Mouse (Mus musculus) heart, embryonic 10.5 days (tissue): Measurements from ENCODE around the gene 4930469K13Rik. TPM values are rescaled to one million over a fixed set of nuclear protein-coding genes. Genes with fewer than 3 reads are reported as not detected.

Experiments used
- DNase-seq: peaks from one replicate; pipeline ENCODE4 v3.0.0-alpha.2; 2017; ENCODE audit warnings: low spot score
- H3K27ac ChIP-seq: fragments of 300-500 bp; sonication (generic); 2 replicates; pipeline ENCODE4 v1.5.1; 2016; ENCODE audit warnings: mild to moderate bottlenecking
- H3K27me3 ChIP-seq: fragments of 300-500 bp; sonication (generic); 2 replicates; pipeline ENCODE4 v1.6.1; 2016; ENCODE audit warnings: mild to moderate bottlenecking; ENCODE audit not compliant: poor library complexity, insufficient read depth, severe bottlenecking
- H3K36me3 ChIP-seq: fragments of 300-500 bp; sonication (generic); 2 replicates; pipeline ENCODE4 v1.6.1; 2016; ENCODE audit warnings: mild to moderate bottlenecking, moderate library complexity
- H3K4me1 ChIP-seq: fragments of 300-500 bp; sonication (generic); 2 replicates; pipeline ENCODE4 v1.6.1; 2016; ENCODE audit warnings: mild to moderate bottlenecking
- H3K4me3 ChIP-seq: fragments of 300-500 bp; sonication (generic); 2 replicates; pipeline ENCODE4 v1.5.1; 2016; ENCODE audit warnings: mild to moderate bottlenecking, moderate library complexity
- H3K9me3 ChIP-seq: fragments of 300-500 bp; sonication (generic); 2 replicates; pipeline ENCODE4 v1.6.1; 2016; ENCODE audit warnings: mild to moderate bottlenecking, moderate library complexity
- WGBS: fragments of 180-500 bp; shearing (Covaris S2); methylation state at CpG from one replicate; pipeline ENCODE4 v1.1.7; 2016; 5-methylcytosine and 5-hydroxymethylcytosine counted together
- polyA plus RNA-seq: library from polyadenylated mRNA; unstranded; fragments of >200 nt; fragmentation: Nextera tagmentation; extraction: Ambion mirVana; gene quantifications from 2 replicates; pipeline ENCODE4 v1.2.1, GENCODE M21; 2016

4930469K13Rik gene
- polyA plus RNA-seq, 1 experiment from 2014 or later: not detected

- H3K27ac ChIP-seq: no peak overlapping the region
- no peak overlapping the region for H3K4me3 ChIP-seq
- no peak for DNase-seq
- no peaks in the 10 kb centered on the region for H3K36me3 ChIP-seq
- H3K9me3 ChIP-seq: no peaks in the 10 kb centered on the region
- H3K27me3 ChIP-seq: no peaks in the 10 kb centered on the region
- WGBS: 88% methylated on average over 8 of the region's 8 CpGs
- no peaks in the 10 kb centered on the region for H3K4me1 ChIP-seq
Measured at GRCm38 (mm10) chr11:34048375-34049124, 49.8 kb downstream of the 4930469K13Rik start.

- Histone ChIP-seq H3K27ac (no peak overlapping the region), H3K36me3 (no peaks in the 10 kb centered on the region), H3K4me1 (no peaks in the 10 kb centered on the region), H3K27me3 (no peaks in the 10 kb centered on the region), H3K9me3 (no peaks in the 10 kb centered on the region), H3K4me3 (no peak overlapping the region)
- 76% methylated on average over 5 of the region's 5 CpGs for WGBS
- DNase-seq: no peak
Measured at GRCm38 (mm10) chr11:34047542-34047937, 50.8 kb downstream of the 4930469K13Rik start.

- Histone ChIP-seq H3K4me1 (no peaks in the 10 kb centered on the region), H3K27ac (no peak within 1 kb of the TSS)
- 80% methylated on average over 6 of the region's 6 CpGs for WGBS
Measured at GRCm38 (mm10) chr11:34046767-34047541, 51.4 kb downstream of the 4930469K13Rik start, which contains the start of gene Lcp2. Gene Lcp2 (plus strand): TSS chr11:34046920.

GRCm38 (mm10) chr11:34042808-34043207 is 55.5 kb downstream of the 4930469K13Rik start:
- no peaks in the 10 kb centered on the region for H3K4me1 ChIP-seq
- DNase-seq: no peak
- no peak overlapping the region for H3K4me3 ChIP-seq
- no peaks in the 10 kb centered on the region for H3K27me3 ChIP-seq
- 50% methylated on average over 1 of the region's 1 CpGs for WGBS
- no peaks in the 10 kb centered on the region for H3K36me3 ChIP-seq
- no peak overlapping the region for H3K27ac ChIP-seq
- no peaks in the 10 kb centered on the region for H3K9me3 ChIP-seq

More at GRCm38 (mm10) chr11:34046767-34047541, 51.4 kb downstream of the 4930469K13Rik start, which contains the start of gene Lcp2:
- no peak for DNase-seq
- H3K4me3 ChIP-seq: no peak within 1 kb of the TSS
- no peaks in the 10 kb centered on the region for H3K27me3 ChIP-seq
- no peaks in the 10 kb centered on the region for H3K36me3 ChIP-seq
- no peaks in the 10 kb centered on the region for H3K9me3 ChIP-seq

- no peak for DNase-seq
- Histone ChIP-seq H3K27me3 (no peaks in the 10 kb centered on the region), H3K4me3 (no peak overlapping the region), H3K27ac (no peak overlapping the region), H3K9me3 (no peaks in the 10 kb centered on the region), H3K4me1 (no peaks in the 10 kb centered on the region), H3K36me3 (no peaks in the 10 kb centered on the region)
- WGBS: 79% methylated on average over 5 of the region's 5 CpGs
Measured at GRCm38 (mm10) chr11:34040061-34040460, 58.3 kb downstream of the 4930469K13Rik start.

GRCm38 (mm10) chr11:34035909-34036658 is 62.3 kb downstream of the 4930469K13Rik start:
- H3K4me3 ChIP-seq: no peak overlapping the region
- H3K4me1 ChIP-seq: peaks cover 5% of the 10 kb centered on the region
- no peaks in the 10 kb centered on the region for H3K27me3 ChIP-seq
- no peak for DNase-seq
- 79% methylated on average over 5 of the region's 5 CpGs for WGBS
- no peak overlapping the region for H3K27ac ChIP-seq
- no peaks in the 10 kb centered on the region for H3K9me3 ChIP-seq
- no peaks in the 10 kb centered on the region for H3K36me3 ChIP-seq

GRCm38 (mm10) chr11:34034794-34035193 is 63.6 kb downstream of the 4930469K13Rik start:
- WGBS: 70% methylated on average over 2 of the region's 2 CpGs

GRCm38 (mm10) chr11:34034008-34034505 is 64.3 kb downstream of the 4930469K13Rik start:
- no peak for DNase-seq
- 90% methylated on average over 5 of the region's 5 CpGs for WGBS
- H3K27me3 ChIP-seq: no peaks in the 10 kb centered on the region

More at GRCm38 (mm10) chr11:34034794-34035193, 63.6 kb downstream of the 4930469K13Rik start:
- H3K27ac ChIP-seq: no peak overlapping the region
- H3K27me3 ChIP-seq: no peaks in the 10 kb centered on the region
- H3K4me1 ChIP-seq: peaks cover 5% of the 10 kb centered on the region
- no peaks in the 10 kb centered on the region for H3K36me3 ChIP-seq
- DNase-seq: no peak
- H3K9me3 ChIP-seq: no peaks in the 10 kb centered on the region
- no peak overlapping the region for H3K4me3 ChIP-seq

GRCm38 (mm10) chr11:34031015-34031805 is 67.1 kb downstream of the 4930469K13Rik start:
- DNase-seq: no peak
- Histone ChIP-seq H3K9me3 (no peaks in the 10 kb centered on the region), H3K27me3 (no peaks in the 10 kb centered on the region), H3K36me3 (no peaks in the 10 kb centered on the region), H3K27ac (no peak overlapping the region), H3K4me3 (no peak overlapping the region), H3K4me1 (peaks cover 5% of the 10 kb centered on the region)
- WGBS: 46% methylated on average over 8 of the region's 8 CpGs

More at GRCm38 (mm10) chr11:34034008-34034505, 64.3 kb downstream of the 4930469K13Rik start:
- no peak overlapping the region for H3K27ac ChIP-seq
- H3K9me3 ChIP-seq: no peaks in the 10 kb centered on the region
- no peak overlapping the region for H3K4me3 ChIP-seq
- peaks cover 5% of the 10 kb centered on the region for H3K4me1 ChIP-seq
- no peaks in the 10 kb centered on the region for H3K36me3 ChIP-seq

- no peaks in the 10 kb centered on the region for H3K27me3 ChIP-seq
- H3K36me3 ChIP-seq: no peaks in the 10 kb centered on the region
- H3K9me3 ChIP-seq: no peaks in the 10 kb centered on the region
- no peak overlapping the region for H3K4me3 ChIP-seq
- H3K4me1 ChIP-seq: peaks cover 5% of the 10 kb centered on the region
- WGBS: 78% methylated on average over 5 of the region's 5 CpGs
- H3K27ac ChIP-seq: no peak overlapping the region
- DNase-seq: no peak
Measured at GRCm38 (mm10) chr11:34029658-34030057, 68.7 kb downstream of the 4930469K13Rik start.

GRCm38 (mm10) chr11:34025091-34025490 is 73.3 kb downstream of the 4930469K13Rik start:
- H3K4me3 ChIP-seq: no peak overlapping the region
- 80% methylated on average over 1 of the region's 1 CpGs for WGBS
- H3K4me1 ChIP-seq: no peaks in the 10 kb centered on the region
- H3K27ac ChIP-seq: no peak overlapping the region
- no peaks in the 10 kb centered on the region for H3K36me3 ChIP-seq
- no peaks in the 10 kb centered on the region for H3K9me3 ChIP-seq
- H3K27me3 ChIP-seq: no peaks in the 10 kb centered on the region
- no peak for DNase-seq
